Mouse (Mus musculus): ENCODE measurements around the gene Atf3.
A peak's percentile ranks its signal among the peaks of the same experiment; 100 is the strongest.

Atf3 gene

DNA sequence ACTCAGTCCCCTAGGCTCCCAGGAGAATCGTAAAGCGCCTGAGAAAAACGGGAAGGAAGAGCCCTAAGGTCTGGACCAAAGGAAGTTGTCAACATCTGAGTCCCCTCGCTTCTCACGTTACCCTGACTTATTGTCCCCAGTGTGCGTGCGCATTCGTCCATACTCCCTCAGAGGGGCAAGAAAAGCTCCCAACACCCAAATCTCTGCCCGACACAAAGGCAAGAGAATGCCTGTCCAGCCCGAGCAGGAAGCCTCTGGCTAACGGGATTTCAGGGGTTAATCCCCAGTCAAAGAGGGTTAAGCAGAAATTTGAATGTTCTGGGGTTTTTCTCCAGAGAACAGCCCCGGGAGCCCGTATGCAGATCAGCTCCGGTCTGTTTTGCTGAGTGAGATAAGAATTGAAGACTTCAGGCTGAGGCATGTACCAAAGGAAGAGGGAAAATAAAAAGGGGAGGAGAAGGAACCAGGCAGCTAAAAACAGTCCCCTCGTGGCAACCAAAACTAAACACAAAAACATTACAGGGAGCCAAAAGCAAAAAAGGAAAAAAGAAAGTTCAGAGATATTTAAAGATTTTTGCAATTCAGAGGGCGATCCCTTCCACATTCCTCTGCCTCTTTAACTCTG, 32.0 kb downstream of the Atf3 start:
- TF ChIP-seq GATA4 (IDR thresholded peaks at IDR 0.05; ENCODE audit: insufficient replicate concordance, low read length) = no peak

DNA sequence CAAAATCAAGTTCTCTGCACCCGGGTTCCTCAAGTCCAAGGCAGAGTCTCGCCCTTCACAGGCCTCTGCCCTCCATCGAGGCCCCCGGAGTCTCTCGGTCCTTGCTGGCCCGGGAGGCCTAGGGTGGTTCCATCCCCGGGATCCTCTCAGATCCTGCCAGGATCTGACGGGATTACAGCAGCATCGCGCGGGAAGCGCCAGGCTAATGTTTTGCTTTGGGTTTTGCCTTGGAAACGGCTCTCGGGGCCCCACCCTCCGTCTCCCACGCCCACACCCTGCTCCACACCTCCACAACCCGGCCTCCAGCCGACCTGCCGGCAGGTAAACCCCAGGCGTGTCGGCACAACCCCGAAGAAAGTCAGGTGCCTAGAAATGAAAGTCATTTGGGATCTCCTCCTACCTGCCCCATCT, 33.0 kb downstream of the Atf3 start:
- TF ChIP-seq GATA4 (IDR thresholded peaks at IDR 0.05; ENCODE audit: insufficient replicate concordance, low read length) = no peak

DNA sequence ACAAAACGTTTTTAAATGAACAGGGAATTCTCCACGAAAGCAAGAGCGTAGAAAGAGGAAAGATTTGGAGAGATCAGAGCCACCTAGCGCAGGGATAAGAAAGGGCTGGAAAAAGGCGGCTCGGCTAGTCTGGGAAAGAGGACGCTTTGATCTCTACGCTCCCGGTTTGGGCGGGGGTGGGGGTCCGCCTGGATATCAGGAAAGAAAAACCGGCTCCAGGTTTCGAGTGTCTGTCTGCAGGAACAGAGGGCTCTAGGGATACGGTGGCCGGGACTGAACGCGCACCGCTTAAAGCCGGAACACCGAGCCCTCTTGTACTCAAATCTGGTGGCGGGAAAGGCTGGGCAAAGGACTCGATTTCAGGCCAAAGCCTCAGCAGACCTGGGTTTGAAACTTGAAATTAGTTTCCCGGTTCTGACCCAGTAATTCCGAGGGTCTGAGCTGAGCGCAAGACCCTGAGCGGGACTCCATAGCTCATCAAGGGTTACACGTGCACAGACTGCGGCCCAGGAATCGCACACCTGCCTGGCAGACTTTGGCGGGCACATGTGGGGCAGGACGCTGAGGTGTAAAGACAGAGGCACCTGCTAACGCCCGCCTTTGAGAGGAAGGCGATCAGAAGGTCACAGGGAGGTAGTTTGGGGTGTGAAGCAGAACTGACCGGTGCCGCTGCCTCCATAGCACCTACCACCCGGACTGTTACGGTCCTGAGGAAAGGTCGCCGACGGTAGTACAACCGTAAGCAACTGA, 33.6 kb downstream of the Atf3 start:
- TF ChIP-seq GATA4 (IDR thresholded peaks at IDR 0.05; ENCODE audit: insufficient replicate concordance, low read length) = no peak

DNA sequence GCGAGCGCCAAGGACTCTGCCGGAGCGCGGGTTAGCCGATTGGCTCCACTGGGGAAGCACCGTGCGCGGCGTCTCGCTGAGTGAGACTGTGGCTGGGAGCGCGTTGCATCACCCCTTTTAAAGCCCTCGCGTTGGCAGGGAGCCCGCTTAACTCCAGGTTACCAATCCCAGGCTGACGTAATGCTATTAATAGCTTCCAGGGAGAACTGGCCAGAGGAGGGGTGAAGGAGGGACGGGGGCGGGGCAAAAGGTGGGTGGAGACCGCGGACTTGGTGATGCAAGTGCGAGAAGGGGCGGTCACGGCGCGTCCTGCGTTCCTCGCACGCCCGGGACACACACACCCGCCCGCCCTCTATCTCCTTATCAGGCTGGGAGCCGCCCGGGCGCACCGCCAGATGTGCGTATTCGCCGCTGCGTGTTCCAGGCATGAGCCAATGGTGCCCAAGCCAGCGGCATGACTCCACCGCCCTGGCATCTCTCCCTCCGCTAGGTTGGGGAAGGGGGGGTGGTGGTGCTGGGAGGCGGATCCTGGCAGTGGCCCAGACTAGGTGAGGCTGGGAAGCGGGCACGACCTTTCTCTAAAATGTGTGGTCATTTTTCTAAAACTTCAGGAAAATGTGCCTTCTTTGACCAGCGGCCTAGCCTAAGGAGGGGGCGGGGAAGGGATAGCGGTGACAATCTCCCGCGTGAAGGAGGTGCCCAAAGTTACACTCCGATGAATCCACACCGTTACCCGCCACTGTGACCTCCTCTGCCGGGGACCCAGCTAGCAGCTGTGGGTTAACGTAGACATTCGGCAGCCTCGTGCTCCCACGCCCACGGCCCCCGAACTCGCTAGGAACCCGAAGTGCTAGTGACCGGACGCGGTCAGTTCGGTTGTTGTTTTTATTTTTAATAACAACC, 34.4 kb downstream of the Atf3 start:
- peak; percentile 100 for TF ChIP-seq GATA4 (IDR thresholded peaks at IDR 0.05; ENCODE audit: insufficient replicate concordance, low read length)

DNA sequence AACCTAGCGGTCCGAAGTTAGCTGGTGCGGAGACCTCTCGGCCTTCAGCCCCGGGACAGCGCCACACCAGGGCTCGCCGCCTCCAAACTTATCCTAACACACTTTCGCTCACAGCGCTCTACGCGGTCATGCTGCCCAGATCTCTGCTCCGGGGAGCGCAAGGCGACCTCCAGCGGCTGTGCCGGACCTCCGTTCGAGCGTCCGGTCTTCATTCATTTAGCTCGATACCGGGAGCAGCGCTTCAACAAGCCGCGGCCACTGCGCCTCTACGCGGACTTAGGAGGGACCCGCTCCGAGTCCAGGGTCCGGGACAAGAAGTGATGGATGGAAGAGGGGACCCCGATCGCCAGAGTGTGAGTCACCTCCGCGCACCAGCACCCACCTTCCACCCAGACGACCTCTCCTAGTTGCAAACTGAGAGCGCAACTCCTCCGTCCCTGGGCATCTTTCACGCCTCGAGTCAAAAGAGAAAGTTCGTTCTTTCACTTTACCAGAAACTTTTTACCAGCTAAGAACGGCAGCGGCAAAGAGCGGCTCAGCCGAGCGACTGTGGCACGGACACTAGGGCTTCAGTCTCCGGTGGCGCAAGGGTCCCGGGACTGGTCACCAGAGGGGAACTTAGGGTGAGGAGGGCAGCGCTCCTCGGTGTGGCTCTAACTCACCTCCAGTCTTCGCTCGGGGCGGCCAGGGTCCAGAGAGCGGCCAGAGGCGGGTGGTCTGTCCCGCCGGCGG, 35.2 kb downstream of the Atf3 start:
- peak; percentile 26; the same call in 1 of the 2 replicates for TF ChIP-seq GATA4 (IDR thresholded peaks at IDR 0.05; ENCODE audit: insufficient replicate concordance, low read length)

DNA sequence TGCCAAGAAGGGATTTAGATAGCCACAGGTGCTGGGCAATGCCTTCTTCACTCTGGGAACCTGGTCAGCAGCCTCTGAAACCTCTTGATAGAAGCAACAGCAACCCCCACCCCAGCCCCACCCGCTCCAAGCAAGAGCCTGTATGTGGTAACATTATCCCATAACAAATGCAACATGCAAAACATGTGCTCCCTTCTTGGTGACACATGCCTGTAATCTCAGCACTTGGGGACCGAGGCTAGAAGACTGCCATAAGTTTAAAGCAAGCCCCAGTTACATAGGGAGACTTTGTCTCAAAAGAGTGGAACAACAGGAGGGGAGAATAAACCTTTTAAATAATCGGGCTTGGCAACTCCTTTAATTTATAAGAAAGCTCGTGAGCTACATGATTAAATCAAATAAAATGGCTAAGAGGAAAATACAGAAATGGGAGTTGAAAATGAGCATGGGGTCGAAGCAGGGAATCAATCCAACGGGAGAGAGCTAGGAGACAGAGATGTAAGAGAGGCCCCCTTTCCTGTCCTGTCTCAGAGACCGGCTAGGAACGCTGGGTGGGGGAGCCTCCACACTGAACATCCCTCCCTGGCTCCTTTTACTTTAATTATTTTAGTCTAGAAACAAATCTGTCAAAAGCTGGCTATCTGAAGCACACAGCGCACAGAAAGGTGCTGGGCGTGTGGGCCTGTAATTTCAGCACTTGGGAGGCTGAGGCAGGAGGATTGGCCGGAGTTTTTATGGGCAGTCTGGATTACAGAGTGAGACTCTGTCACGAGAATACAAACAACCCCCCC, 36.2 kb downstream of the Atf3 start:
- no peak for TF ChIP-seq GATA4 (IDR thresholded peaks at IDR 0.05; ENCODE audit: insufficient replicate concordance, low read length)

DNA sequence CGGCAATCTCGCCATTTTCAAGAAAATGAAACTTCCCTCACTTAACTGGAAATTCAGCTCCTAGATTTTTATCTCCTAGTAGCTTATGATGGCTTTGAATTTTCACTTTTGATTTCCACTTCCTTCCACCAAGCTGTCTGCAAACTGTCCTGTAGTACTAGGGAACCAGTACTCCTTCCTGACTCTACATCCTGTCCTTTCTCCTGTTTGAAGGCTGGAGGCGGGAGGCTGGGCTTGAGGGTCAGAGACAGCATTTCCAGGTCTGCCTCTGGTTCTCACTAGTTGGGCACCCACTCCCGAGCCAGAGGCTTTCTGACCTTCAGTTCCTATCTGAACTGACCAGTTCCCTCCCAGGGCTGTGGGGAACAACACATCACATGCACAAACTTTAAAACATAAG, 37.4 kb downstream of the Atf3 start:
- no peak for TF ChIP-seq GATA4 (IDR thresholded peaks at IDR 0.05; ENCODE audit: insufficient replicate concordance, low read length)

DNA sequence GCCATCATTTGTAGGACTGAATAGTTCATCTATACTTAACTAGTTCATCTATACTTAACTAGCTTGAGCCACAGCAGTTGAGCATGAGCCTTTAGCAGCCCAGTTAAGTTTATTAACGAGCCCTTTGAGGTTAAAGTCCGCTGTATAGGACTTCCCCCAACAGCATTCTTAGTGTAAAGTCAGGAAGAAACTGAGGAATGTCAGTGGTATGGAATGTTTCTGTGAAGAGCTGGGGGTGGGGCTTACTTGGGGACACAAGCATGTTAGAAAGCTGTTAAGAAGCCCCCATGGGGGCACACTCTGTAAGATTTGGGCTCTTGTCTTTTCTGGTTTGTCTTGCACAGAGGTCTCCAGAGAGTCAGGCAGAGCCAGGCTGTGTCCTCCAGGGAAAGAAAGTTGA, 38.0 kb downstream of the Atf3 start:
- TF ChIP-seq GATA4 (IDR thresholded peaks at IDR 0.05; ENCODE audit: insufficient replicate concordance, low read length) = no peak

DNA sequence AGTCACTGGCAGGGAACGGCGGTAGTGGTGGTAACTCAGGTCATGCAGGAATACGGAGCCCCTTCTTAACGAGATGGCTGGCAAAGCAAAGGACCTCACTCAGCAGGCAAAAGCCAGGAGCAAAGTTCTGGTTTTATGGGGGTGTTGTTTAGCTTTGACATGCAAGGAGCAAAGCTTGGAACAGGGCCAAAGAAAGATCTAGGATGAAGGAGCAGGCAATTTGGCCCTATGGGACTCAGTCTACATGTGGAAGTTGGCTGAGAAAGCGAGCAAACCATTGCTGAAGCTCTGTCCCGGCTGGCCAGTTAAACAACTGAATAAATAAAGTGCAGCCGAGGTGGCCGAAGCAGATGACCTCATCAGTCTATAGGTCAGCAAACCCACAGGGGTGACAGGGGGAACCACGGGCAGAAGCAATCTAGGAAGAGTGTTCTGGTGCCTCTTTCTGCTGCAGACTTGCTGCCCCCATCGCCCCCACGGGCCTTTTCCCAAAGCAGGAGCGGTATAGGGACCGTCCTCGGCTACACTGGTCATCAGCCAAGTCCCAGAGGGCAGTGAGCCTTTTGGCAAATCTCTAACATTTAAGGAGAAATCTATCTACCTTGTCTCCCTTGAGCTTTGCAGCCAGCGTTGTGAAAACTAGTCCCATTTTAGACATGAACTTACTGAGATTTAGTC, 39.2 kb downstream of the Atf3 start:
- no peak for TF ChIP-seq GATA4 (IDR thresholded peaks at IDR 0.05; ENCODE audit: insufficient replicate concordance, low read length)

DNA sequence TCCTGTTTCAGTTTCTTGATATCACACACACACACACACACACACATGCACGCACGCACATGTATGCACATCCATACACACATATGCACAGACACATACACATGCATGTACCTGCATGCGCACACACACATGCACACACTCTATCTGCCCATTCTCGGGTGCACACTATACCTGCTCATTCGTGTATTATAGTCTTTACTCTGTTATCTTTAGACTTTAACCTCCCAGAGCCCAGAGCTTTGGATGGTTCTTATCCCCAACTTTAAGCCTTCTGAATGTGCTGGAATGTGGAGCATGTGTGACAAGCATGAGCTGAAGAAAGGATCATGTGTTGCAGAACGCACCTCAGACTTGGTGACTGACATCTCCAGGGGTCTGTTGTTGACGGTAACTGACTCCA, 41.0 kb downstream of the Atf3 start:
- no peak for TF ChIP-seq GATA4 (IDR thresholded peaks at IDR 0.05; ENCODE audit: insufficient replicate concordance, low read length)

DNA sequence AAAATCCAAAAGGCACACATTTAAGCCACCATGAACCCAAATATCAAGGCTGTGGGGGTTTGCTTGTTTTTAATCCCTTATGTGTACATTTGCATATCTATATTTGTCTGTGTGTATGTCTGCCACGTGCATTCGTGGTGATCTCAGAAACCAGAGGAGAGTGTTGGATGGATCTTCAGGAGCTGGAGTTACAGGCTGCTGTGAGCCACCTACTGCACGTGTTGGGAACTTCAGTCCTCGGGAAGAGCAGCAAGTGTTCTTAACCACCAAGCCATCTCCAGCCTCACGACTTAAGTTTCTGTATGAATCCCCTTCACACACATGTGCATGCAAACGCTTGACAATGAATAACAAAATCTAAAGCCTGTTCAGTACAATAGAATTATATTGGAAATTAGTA, 45.4 kb downstream of the Atf3 start:
- no peak for TF ChIP-seq GATA4 (IDR thresholded peaks at IDR 0.05; ENCODE audit: insufficient replicate concordance, low read length)

DNA sequence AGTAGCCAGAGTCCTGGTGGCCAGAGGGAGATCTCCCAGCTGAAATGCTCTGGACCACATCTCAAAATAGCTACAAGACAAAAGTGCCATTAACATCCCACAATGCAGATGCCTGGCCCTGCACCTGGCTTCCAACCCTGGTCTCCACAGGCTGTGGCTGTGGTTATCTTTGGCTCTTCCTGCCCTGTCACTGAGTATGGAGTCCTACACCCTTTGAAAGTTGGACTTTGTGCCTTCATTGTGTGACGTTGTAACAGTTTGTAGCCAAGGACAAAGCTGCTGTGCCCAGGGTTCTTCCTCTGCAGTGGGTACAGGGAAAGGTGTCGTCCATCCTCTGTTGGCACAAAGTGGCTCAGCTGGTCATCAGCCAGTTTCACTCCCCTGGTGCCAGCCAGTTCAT, 47.4 kb downstream of the Atf3 start:
- peak; percentile 39; the same call in 1 of the 2 replicates for TF ChIP-seq GATA4 (IDR thresholded peaks at IDR 0.05; ENCODE audit: insufficient replicate concordance, low read length)

DNA sequence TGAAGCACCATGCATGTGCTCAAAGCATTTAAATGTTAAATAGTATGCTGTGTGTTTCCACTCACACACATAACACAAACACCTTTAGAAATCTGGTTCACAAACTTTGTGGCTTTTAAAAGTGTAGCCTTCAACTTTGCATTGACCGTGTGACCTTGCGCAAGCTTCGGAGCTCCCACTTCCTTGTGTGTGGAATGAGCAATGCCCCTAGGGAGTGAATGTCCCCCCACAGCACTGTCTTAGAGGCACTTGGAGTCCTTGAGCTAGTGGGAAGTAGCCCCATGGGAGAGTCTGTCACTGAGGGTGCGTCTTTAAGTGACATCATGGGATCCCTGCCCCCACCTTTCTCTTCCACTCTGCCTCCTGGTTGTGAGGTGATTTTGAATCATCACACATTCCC, 51.6 kb downstream of the Atf3 start:
- TF ChIP-seq GATA4 (IDR thresholded peaks at IDR 0.05; ENCODE audit: insufficient replicate concordance, low read length) = no peak

DNA sequence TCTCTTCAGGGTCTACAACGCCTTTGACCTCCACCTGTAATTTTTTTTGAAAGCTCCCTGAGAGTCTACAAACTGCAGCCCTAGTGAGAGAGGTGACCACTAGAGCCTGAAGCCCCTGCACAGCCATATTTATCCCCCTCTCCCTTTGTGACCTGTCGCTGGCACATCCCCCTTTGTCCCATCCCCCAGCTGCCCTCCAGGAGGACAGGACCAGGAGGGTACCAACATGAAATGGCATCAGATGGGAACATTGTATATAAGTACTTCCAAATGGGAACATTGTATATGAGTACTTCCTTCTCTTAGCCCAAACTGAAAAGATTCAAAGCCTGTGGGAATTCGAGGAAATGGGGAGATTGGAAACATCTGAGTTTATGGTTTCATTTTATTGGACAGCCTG, 53.1 kb downstream of the Atf3 start, which contains the start of gene Fam71a:
Gene Fam71a, minus strand, starts transcription at position 101 of the 400 bp plus-strand sequence.
- TF ChIP-seq GATA4 (IDR thresholded peaks at IDR 0.05; ENCODE audit: insufficient replicate concordance, low read length) = no peak
